Mouse (Mus musculus): ENCODE results near the gene Babam2.

DNA sequence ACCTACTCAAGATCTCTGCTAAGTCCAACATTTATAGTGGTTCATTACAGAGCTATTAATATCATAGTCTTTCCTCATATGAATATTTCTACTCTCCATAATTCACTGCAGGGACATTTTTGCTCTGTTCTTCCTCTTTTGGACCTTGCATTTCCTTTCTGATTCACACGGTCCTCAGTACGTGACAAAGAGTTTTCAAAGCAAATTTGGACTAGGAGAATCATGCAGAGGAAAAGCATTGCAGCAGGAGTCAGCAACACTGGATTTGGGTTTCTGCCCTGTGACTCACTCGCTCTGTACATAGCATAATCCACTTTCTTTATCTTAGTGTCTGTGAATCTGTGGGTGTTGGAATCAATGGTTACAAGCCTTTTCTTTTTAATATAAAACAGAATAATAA is 184.8 kb downstream of the Babam2 start:
- no peak for TF ChIP-seq POLR2AphosphoS2 (IDR thresholded peaks at IDR 0.05; ENCODE audit: insufficient read length, low read depth)
- no peak for TF ChIP-seq POLR2A (IDR thresholded peaks at IDR 0.05; ENCODE audit: insufficient read length, low read depth)
- no peak for TF ChIP-seq E2F4 (IDR thresholded peaks at IDR 0.05; ENCODE audit: insufficient read depth)
- no peak for TF ChIP-seq MYOD1 (IDR thresholded peaks at IDR 0.05; ENCODE audit: control insufficient read depth in 1 of 3, insufficient read length in 2 of 3, low read depth in 2 of 3)
- no peak for TF ChIP-seq MAX (IDR thresholded peaks at IDR 0.05; ENCODE audit: low read depth)
- no peak for TF ChIP-seq SRF (IDR thresholded peaks at IDR 0.05; ENCODE audit: control insufficient read depth, insufficient read length, low read depth)
- TF ChIP-seq MYOG (IDR thresholded peaks at IDR 0.05; ENCODE audit: control insufficient read depth in 1 of 3, insufficient read depth in 1 of 3, insufficient read length in 2 of 3, low read depth in 2 of 3) = no peak
- no peak for TF ChIP-seq USF1 (IDR thresholded peaks at IDR 0.05; ENCODE audit: low read depth)
- 0 out of 2 replicates have a peak, but pooled peaks have one; percentile 22 for TF ChIP-seq CEBPB (IDR thresholded peaks at IDR 0.05; ENCODE audit: insufficient read depth, poor library complexity, severe bottlenecking)
- TF ChIP-seq TCF12 (IDR thresholded peaks at IDR 0.05; ENCODE audit: insufficient read depth, poor library complexity, severe bottlenecking) = no peak
